Mouse (Mus musculus) left cerebral cortex, postnatal 14 days (tissue): ENCODE measurements at regions not wholly inside any gene's neighbourhood (a gene's known extent, or its start where the extent isn't known, plus 50 kb on each side); places are given as distances from the start of the nearest gene placed in this dataset.

Experiments used
- microRNA-seq, 2 experiments: library from miRNA; unstranded; fragments of <30 nt; microRNA quantifications; one replicate each; pipeline ENCODE4 v1.2.0; 2022

Small RNA genes in the stretch of these regions (microRNA-seq; reads per million reads assigned to microRNA genes)
- 0 reads per million in 2 experiments for gene Gm23177
